Mouse (Mus musculus) lung, postnatal 4 days (tissue): Measurements from ENCODE around the gene Alox8.
A peak's percentile ranks its signal among the peaks of the same experiment; 100 is the strongest.

Source experiments
- DNase-seq, 2 experiments: peaks; one replicate each; pipeline ENCODE4 v3.0.0; 2021

The Alox8 gene

GRCm38 (mm10) chr11:69179512-69179911 lies 18.1 kb downstream of the Alox8 start:
- peak in 1 of 2 experiments; percentile 10 for DNase-seq

- no peak for DNase-seq
Observed at GRCm38 (mm10) chr11:69178525-69178924, 19.1 kb downstream of the Alox8 start.

GRCm38 (mm10) chr11:69174722-69175121 lies 22.9 kb downstream of the Alox8 start:
- DNase-seq = no peak

GRCm38 (mm10) chr11:69172606-69173005 lies 25.0 kb downstream of the Alox8 start:
- DNase-seq = no peak

- DNase-seq = peak; percentile 77 to 84
Observed at GRCm38 (mm10) chr11:69171626-69172025, 26.0 kb downstream of the Alox8 start.

GRCm38 (mm10) chr11:69169313-69169712 lies 28.3 kb downstream of the Alox8 start:
- DNase-seq = peak in 1 of 2 experiments; percentile 12

- DNase-seq = peak in 1 of 2 experiments; percentile 16
Observed at GRCm38 (mm10) chr11:69156800-69157199, 40.8 kb downstream of the Alox8 start, which contains the start of gene Alox12b. Gene Alox12b, plus strand, starts transcription at chr11:69156989.

- DNase-seq = no peak
Observed at GRCm38 (mm10) chr11:69155351-69155750, 42.3 kb downstream of the Alox8 start.

- no peak for DNase-seq
Observed at GRCm38 (mm10) chr11:69153831-69154230, 43.8 kb downstream of the Alox8 start.

GRCm38 (mm10) chr11:69151004-69151403 lies 46.6 kb downstream of the Alox8 start:
- DNase-seq = no peak

GRCm38 (mm10) chr11:69150444-69150843 lies 47.2 kb downstream of the Alox8 start:
- peak; percentile 65 to 76 for DNase-seq

- no peak for DNase-seq
Observed at GRCm38 (mm10) chr11:69149728-69150127, 47.9 kb downstream of the Alox8 start.

GRCm38 (mm10) chr11:69148451-69148960 lies 49.1 kb downstream of the Alox8 start:
- no peak for DNase-seq

GRCm38 (mm10) chr11:69147546-69147945 lies 50.1 kb downstream of the Alox8 start:
- DNase-seq = no peak

- no peak for DNase-seq
Observed at GRCm38 (mm10) chr11:69135361-69135760, 62.3 kb downstream of the Alox8 start.

GRCm38 (mm10) chr11:69134622-69134968 lies 63.0 kb downstream of the Alox8 start:
- DNase-seq = no peak
